Mouse (Mus musculus): ENCODE results near the gene Dhx30.
"Not testable (repeated sequence)": the region's sequence is repeated elsewhere in the genome, so short reads cannot be mapped to it uniquely, and the experiment has no call there.

Gene Dhx30

GRCm38 (mm10) chr9:110117779-110118139 is at the start of gene Dhx30:
Dhx30 (minus strand) TSS chr9:110117830.
- no peak for DNase-seq

- DNase-seq = no peak
These were observed 45.4 kb upstream of the Dhx30 start for GRCm38 (mm10) chr9:110163071-110163470.

GRCm38 (mm10) chr9:110162441-110162840 is 44.8 kb upstream of the Dhx30 start:
- no peak for DNase-seq

GRCm38 (mm10) chr9:110160486-110160885 is 42.9 kb upstream of the Dhx30 start:
- not testable (repeated sequence) for DNase-seq

GRCm38 (mm10) chr9:110159036-110159435 is 41.4 kb upstream of the Dhx30 start:
- DNase-seq = peak in 1 of 2 experiments; percentile 10

GRCm38 (mm10) chr9:110148598-110148997 is 31.0 kb upstream of the Dhx30 start:
- no peak for DNase-seq

- DNase-seq = no peak
These were observed 24.5 kb upstream of the Dhx30 start for GRCm38 (mm10) chr9:110142097-110142496.

GRCm38 (mm10) chr9:110139119-110139518 is 21.5 kb upstream of the Dhx30 start:
- DNase-seq = no peak

- DNase-seq = no peak
These were observed 16.5 kb upstream of the Dhx30 start for GRCm38 (mm10) chr9:110134176-110134575.

- DNase-seq = no peak
These were observed 15.3 kb upstream of the Dhx30 start for GRCm38 (mm10) chr9:110132921-110133320.

GRCm38 (mm10) chr9:110132201-110132605 is 14.6 kb upstream of the Dhx30 start:
- DNase-seq = peak in 1 of 2 experiments; percentile 68

GRCm38 (mm10) chr9:110131525-110132197 is 14.0 kb upstream of the Dhx30 start:
- peak; percentile 99 to 100 for DNase-seq

GRCm38 (mm10) chr9:110130896-110131524 is 13.4 kb upstream of the Dhx30 start:
- DNase-seq = no peak

GRCm38 (mm10) chr9:110124008-110124540 is 6.4 kb upstream of the Dhx30 start:
- DNase-seq = not testable (repeated sequence)

GRCm38 (mm10) chr9:110123322-110123721 is 5.7 kb upstream of the Dhx30 start:
- DNase-seq = no peak

GRCm38 (mm10) chr9:110121424-110121823 is 3.8 kb upstream of the Dhx30 start:
- DNase-seq = no peak

- no peak for DNase-seq
These were observed 619 bp upstream of the Dhx30 start for GRCm38 (mm10) chr9:110118249-110118648.

- DNase-seq = peak; percentile 91 to 92
These were observed 452 bp downstream of the Dhx30 start, which contains the start of gene Smarcc1 for GRCm38 (mm10) chr9:110116977-110117778. Smarcc1 (plus strand) TSS chr9:110117708.

- DNase-seq = no peak
These were observed 1.2 kb downstream of the Dhx30 start for GRCm38 (mm10) chr9:110116353-110116976.

GRCm38 (mm10) chr9:110100627-110101600 is 16.7 kb downstream of the Dhx30 start:
- DNase-seq = peak; percentile 97 to 98

- DNase-seq = no peak
These were observed 19.8 kb downstream of the Dhx30 start for GRCm38 (mm10) chr9:110097791-110098190.

GRCm38 (mm10) chr9:110094761-110095160 is 22.9 kb downstream of the Dhx30 start:
- no peak for DNase-seq

Data from cerebellum, postnatal 25 days (tissue).